Mouse (Mus musculus): Measurements from ENCODE around the gene Naa10.

DNA sequence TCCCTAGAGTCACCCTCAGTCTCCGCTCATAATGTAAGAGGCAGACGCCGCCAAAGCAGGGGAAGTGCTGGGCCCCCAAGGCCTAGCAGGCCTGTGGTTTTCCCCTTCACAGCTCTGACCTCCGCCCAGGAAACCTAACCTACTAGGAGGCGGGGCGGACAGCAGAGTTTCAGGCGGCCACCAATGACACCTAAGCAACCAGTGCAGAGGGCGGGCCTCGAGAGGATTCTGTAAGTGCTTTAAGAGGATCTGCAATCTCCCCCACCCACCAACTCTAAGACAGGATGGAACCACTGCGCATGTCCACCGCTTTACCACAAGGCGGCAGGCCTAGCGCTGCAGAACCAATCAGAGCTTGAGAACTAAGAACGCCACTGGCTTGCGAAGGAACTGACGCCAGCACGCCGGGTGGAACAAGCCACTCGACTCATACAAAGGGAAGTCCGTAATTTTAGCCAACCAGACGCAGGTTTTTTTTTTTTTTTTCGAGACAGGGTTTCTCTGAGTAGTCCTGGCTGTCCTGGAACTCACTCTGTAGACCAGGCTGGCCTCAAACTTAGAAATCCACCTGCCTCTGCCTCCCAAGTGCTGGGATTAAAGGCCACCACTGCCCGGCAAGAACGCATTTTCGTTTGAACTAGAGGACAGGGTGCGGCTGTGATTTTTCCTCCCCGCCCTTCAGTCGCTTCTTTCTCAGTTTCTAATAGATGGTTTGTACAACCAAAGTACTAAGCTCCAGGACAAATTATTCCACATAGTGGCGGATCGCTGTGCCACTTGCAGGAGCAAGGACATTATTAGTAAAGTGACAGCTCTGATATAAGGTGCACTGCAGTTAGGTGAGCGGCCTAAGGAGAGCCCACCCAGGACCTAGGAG, 6.7 kb downstream of the Naa10 start:
- TF ChIP-seq CTCF (IDR thresholded peaks at IDR 0.05; ENCODE audit: low read depth): peak; percentile 50
- TF ChIP-seq EP300 (IDR thresholded peaks at IDR 0.05; ENCODE audit: low read depth): no peak
